Mouse (Mus musculus): ENCODE measurements around the gene Hus1b. TPM values are rescaled to one million over a fixed set of nuclear protein-coding genes. Genes with fewer than 3 reads are reported as not detected.

Hus1b gene
- polyA plus RNA-seq, 1 experiment from 2014 or later = not detected

GRCm38 (mm10) chr13:30932972-30933371, 14.6 kb downstream of the Hus1b start:
- Histone ChIP-seq H3K4me2 (replicated peaks) (no peak overlapping the region), H3K27me3 (replicated peaks) (no peaks in the 10 kb centered on the region), H3K4me1 (replicated peaks) (no peaks in the 10 kb centered on the region), H3K9ac (no peak overlapping the region), H3K9me3 (no peaks in the 10 kb centered on the region), H3K4me3 (replicated peaks) (no peak overlapping the region), H3K36me3 (0 out of 2 replicates have a peak, but pooled peaks cover 4% of the 10 kb centered on the region), H3K27ac (no peak overlapping the region)
- ATAC-seq = no peak
- 77% methylated on average over 6 of the region's 6 CpGs for WGBS

GRCm38 (mm10) chr13:30931613-30932012, 15.9 kb downstream of the Hus1b start:
- no peaks in the 10 kb centered on the region for H3K9me3 ChIP-seq
- 0 out of 2 replicates have a peak, but pooled peaks cover 4% of the 10 kb centered on the region for H3K36me3 ChIP-seq
- no peaks in the 10 kb centered on the region for H3K4me1 ChIP-seq (replicated peaks)
- no peak overlapping the region for H3K27ac ChIP-seq
- ATAC-seq = no peak
- 76% methylated on average over 4 of the region's 4 CpGs for WGBS
- no peaks in the 10 kb centered on the region for H3K27me3 ChIP-seq (replicated peaks)
- H3K9ac ChIP-seq = no peak overlapping the region
- H3K4me2 ChIP-seq (replicated peaks) = no peak overlapping the region
- no peak overlapping the region for H3K4me3 ChIP-seq (replicated peaks)

GRCm38 (mm10) chr13:30929119-30929518, 18.4 kb downstream of the Hus1b start:
- 86% methylated on average over 2 of the region's 2 CpGs for WGBS
- H3K4me2 ChIP-seq (replicated peaks) = no peak overlapping the region
- no peak for ATAC-seq

GRCm38 (mm10) chr13:30924269-30924668, 23.3 kb downstream of the Hus1b start:
- Histone ChIP-seq H3K9ac (no peak overlapping the region), H3K36me3 (no peaks in the 10 kb centered on the region), H3K4me2 (replicated peaks) (no peak overlapping the region), H3K27ac (no peak overlapping the region), H3K27me3 (replicated peaks) (no peaks in the 10 kb centered on the region), H3K4me1 (replicated peaks) (no peaks in the 10 kb centered on the region), H3K4me3 (replicated peaks) (no peak overlapping the region), H3K9me3 (no peaks in the 10 kb centered on the region)
- 63% methylated on average over 6 of the region's 6 CpGs for WGBS
- no peak for ATAC-seq

More at GRCm38 (mm10) chr13:30929119-30929518, 18.4 kb downstream of the Hus1b start:
- Histone ChIP-seq H3K27me3 (replicated peaks) (no peaks in the 10 kb centered on the region), H3K9ac (no peak overlapping the region), H3K9me3 (no peaks in the 10 kb centered on the region), H3K36me3 (0 out of 2 replicates have a peak, but pooled peaks cover 3% of the 10 kb centered on the region), H3K4me1 (replicated peaks) (no peaks in the 10 kb centered on the region), H3K27ac (no peak overlapping the region), H3K4me3 (replicated peaks) (no peak overlapping the region)

GRCm38 (mm10) chr13:30921914-30922313, 25.6 kb downstream of the Hus1b start:
- Histone ChIP-seq H3K27ac (no peak overlapping the region), H3K4me3 (replicated peaks) (no peak overlapping the region), H3K27me3 (replicated peaks) (no peaks in the 10 kb centered on the region), H3K9me3 (no peaks in the 10 kb centered on the region), H3K4me2 (replicated peaks) (no peak overlapping the region), H3K36me3 (no peaks in the 10 kb centered on the region), H3K9ac (no peak overlapping the region), H3K4me1 (replicated peaks) (no peaks in the 10 kb centered on the region)
- ATAC-seq = no peak
- WGBS = 85% methylated on average over 4 of the region's 4 CpGs

- H3K9ac ChIP-seq = no peak overlapping the region
- H3K27ac ChIP-seq = no peak overlapping the region
- H3K4me3 ChIP-seq (replicated peaks) = no peak overlapping the region
- ATAC-seq = no peak
- no peaks in the 10 kb centered on the region for H3K36me3 ChIP-seq
- H3K9me3 ChIP-seq = no peaks in the 10 kb centered on the region
- no peaks in the 10 kb centered on the region for H3K27me3 ChIP-seq (replicated peaks)
- H3K4me1 ChIP-seq (replicated peaks) = peaks cover 4% of the 10 kb centered on the region; the same call in 1 of the 2 replicates
- H3K4me2 ChIP-seq (replicated peaks) = no peak overlapping the region
Observed at GRCm38 (mm10) chr13:30913757-30914156, 33.8 kb downstream of the Hus1b start.

- Histone ChIP-seq H3K9ac (no peak overlapping the region), H3K27ac (no peak overlapping the region), H3K36me3 (no peaks in the 10 kb centered on the region), H3K9me3 (no peaks in the 10 kb centered on the region), H3K4me3 (replicated peaks) (no peak overlapping the region), H3K27me3 (replicated peaks) (no peaks in the 10 kb centered on the region), H3K4me2 (replicated peaks) (no peak overlapping the region), H3K4me1 (replicated peaks) (peaks cover 4% of the 10 kb centered on the region; the same call in 1 of the 2 replicates)
- no peak for ATAC-seq
- WGBS = 23% methylated on average over 4 of the region's 4 CpGs
Observed at GRCm38 (mm10) chr13:30913028-30913427, 34.5 kb downstream of the Hus1b start.

- Histone ChIP-seq H3K36me3 (no peaks in the 10 kb centered on the region), H3K9ac (no peak overlapping the region), H3K9me3 (no peaks in the 10 kb centered on the region), H3K27ac (no peak overlapping the region), H3K27me3 (replicated peaks) (no peaks in the 10 kb centered on the region), H3K4me1 (replicated peaks) (peaks cover 4% of the 10 kb centered on the region; the same call in 1 of the 2 replicates), H3K4me2 (replicated peaks) (no peak overlapping the region), H3K4me3 (replicated peaks) (no peak overlapping the region)
- ATAC-seq = no peak
- 52% methylated on average over 5 of the region's 5 CpGs for WGBS
Observed at GRCm38 (mm10) chr13:30911931-30912625, 35.5 kb downstream of the Hus1b start.

- no peaks in the 10 kb centered on the region for H3K27me3 ChIP-seq (replicated peaks)
- H3K4me2 ChIP-seq (replicated peaks) = no peak overlapping the region
- no peak for ATAC-seq
- 63% methylated on average over 5 of the region's 5 CpGs for WGBS
- no peak overlapping the region for H3K4me3 ChIP-seq (replicated peaks)
- no peak overlapping the region for H3K9ac ChIP-seq
- no peaks in the 10 kb centered on the region for H3K36me3 ChIP-seq
- H3K4me1 ChIP-seq (replicated peaks) = peaks cover 4% of the 10 kb centered on the region; the same call in 1 of the 2 replicates
- H3K27ac ChIP-seq = no peak overlapping the region
- no peaks in the 10 kb centered on the region for H3K9me3 ChIP-seq
Observed at GRCm38 (mm10) chr13:30910889-30911288, 36.7 kb downstream of the Hus1b start.

GRCm38 (mm10) chr13:30902286-30902685, 45.3 kb downstream of the Hus1b start:
- H3K36me3 ChIP-seq = no peaks in the 10 kb centered on the region
- no peak for ATAC-seq
- no peaks in the 10 kb centered on the region for H3K4me1 ChIP-seq (replicated peaks)
- H3K27me3 ChIP-seq (replicated peaks) = no peaks in the 10 kb centered on the region
- no peak overlapping the region for H3K4me3 ChIP-seq (replicated peaks)
- no peaks in the 10 kb centered on the region for H3K9me3 ChIP-seq
- no peak overlapping the region for H3K4me2 ChIP-seq (replicated peaks)
- H3K9ac ChIP-seq = no peak overlapping the region
- no peak overlapping the region for H3K27ac ChIP-seq
- 70% methylated on average over 2 of the region's 2 CpGs for WGBS

- Histone ChIP-seq H3K27me3 (replicated peaks) (no peaks in the 10 kb centered on the region), H3K4me1 (replicated peaks) (no peaks in the 10 kb centered on the region), H3K9me3 (no peaks in the 10 kb centered on the region), H3K9ac (no peak overlapping the region), H3K27ac (no peak overlapping the region), H3K4me2 (replicated peaks) (no peak overlapping the region), H3K36me3 (no peaks in the 10 kb centered on the region), H3K4me3 (replicated peaks) (no peak overlapping the region)
- WGBS = 86% methylated on average over 7 of the region's 7 CpGs
- ATAC-seq = no peak
Observed at GRCm38 (mm10) chr13:30901387-30902041, 46.0 kb downstream of the Hus1b start.
